Mouse (Mus musculus) urinary bladder, adult 2 months (tissue): ENCODE data around the gene Cdc14b. TPM values are rescaled to one million over a fixed set of nuclear protein-coding genes. Genes with fewer than 3 reads are reported as not detected.

Experiments
- DNase-seq: peaks from one replicate; pipeline ENCODE4 v3.0.0; 2022; ENCODE audit warnings: low spot score
- polyA plus RNA-seq: library from polyadenylated mRNA; depleted of rRNA; stranded (reverse); fragments of >200 nt; gene quantifications from 2 replicates; pipeline ENCODE4 v1.2.3, GENCODE M21; 2012

Gene Cdc14b
- polyA plus RNA-seq, 1 experiment, result 12.5 TPM

GRCm38 (mm10) chr13:64237000-64237680 is 38.0 kb downstream of the Cdc14b start:
- no peak for DNase-seq

- DNase-seq, result no peak
Observed at GRCm38 (mm10) chr13:64235777-64236176, 39.3 kb downstream of the Cdc14b start.

GRCm38 (mm10) chr13:64235062-64235715 is 39.9 kb downstream of the Cdc14b start:
- no peak for DNase-seq

GRCm38 (mm10) chr13:64233139-64233538 is 42.0 kb downstream of the Cdc14b start:
- DNase-seq, result no peak

GRCm38 (mm10) chr13:64226725-64227124 is 48.4 kb downstream of the Cdc14b start:
- no peak for DNase-seq

- no peak for DNase-seq
Observed at GRCm38 (mm10) chr13:64225738-64226137, 49.4 kb downstream of the Cdc14b start.

GRCm38 (mm10) chr13:64214891-64215290 is 60.2 kb downstream of the Cdc14b start:
- no peak for DNase-seq

- no peak for DNase-seq
Observed at GRCm38 (mm10) chr13:64211995-64212603, 63.0 kb downstream of the Cdc14b start.

- DNase-seq, result no peak
Observed at GRCm38 (mm10) chr13:64208146-64208545, 66.9 kb downstream of the Cdc14b start.

GRCm38 (mm10) chr13:64205186-64205585 is 69.9 kb downstream of the Cdc14b start:
- no peak for DNase-seq

GRCm38 (mm10) chr13:64204726-64205125 is 70.4 kb downstream of the Cdc14b start:
- DNase-seq, result no peak

- DNase-seq, result no peak
Observed at GRCm38 (mm10) chr13:64200911-64201310, 74.2 kb downstream of the Cdc14b start.

- DNase-seq, result no peak
Observed at GRCm38 (mm10) chr13:64198310-64198709, 76.8 kb downstream of the Cdc14b start.

- DNase-seq, result no peak
Observed at GRCm38 (mm10) chr13:64197899-64198298, 77.2 kb downstream of the Cdc14b start.

GRCm38 (mm10) chr13:64187065-64187464 is 88.0 kb downstream of the Cdc14b start:
- DNase-seq, result no peak

- DNase-seq, result no peak
Observed at GRCm38 (mm10) chr13:64186516-64186915, 88.6 kb downstream of the Cdc14b start.

- no peak for DNase-seq
Observed at GRCm38 (mm10) chr13:64185586-64185985, 89.5 kb downstream of the Cdc14b start.

GRCm38 (mm10) chr13:64185176-64185575 is 89.9 kb downstream of the Cdc14b start:
- no peak for DNase-seq

GRCm38 (mm10) chr13:64184361-64184760 is 90.7 kb downstream of the Cdc14b start:
- DNase-seq, result no peak

- DNase-seq, result no peak
Observed at GRCm38 (mm10) chr13:64183583-64183982, 91.5 kb downstream of the Cdc14b start.

- DNase-seq, result no peak
Observed at GRCm38 (mm10) chr13:64182091-64182490, 93.0 kb downstream of the Cdc14b start.

- DNase-seq, result no peak
Observed at GRCm38 (mm10) chr13:64180888-64181287, 94.2 kb downstream of the Cdc14b start.

GRCm38 (mm10) chr13:64180300-64180699 is 94.8 kb downstream of the Cdc14b start:
- DNase-seq, result no peak
